Mouse (Mus musculus) lung, postnatal 10 days (tissue): Measurements from ENCODE around the gene Mrpl12.
A peak's percentile ranks its signal among the peaks of the same experiment; 100 is the strongest.
"Not testable (repeated sequence)": the region's sequence is repeated elsewhere in the genome, so short reads cannot be mapped to it uniquely, and the experiment has no call there.

Experiments
- DNase-seq: peaks from one replicate; pipeline ENCODE4 v3.0.0; 2021

Mrpl12 gene

GRCm38 (mm10) chr11:120510375-120511030, 26.1 kb downstream of the Mrpl12 start:
- no peak for DNase-seq

GRCm38 (mm10) chr11:120512790-120513453, 28.5 kb downstream of the Mrpl12 start:
- DNase-seq: no peak

GRCm38 (mm10) chr11:120514262-120514661, 29.8 kb downstream of the Mrpl12 start:
- not testable (repeated sequence) for DNase-seq

- DNase-seq: peak; percentile 93
Observed at GRCm38 (mm10) chr11:120515611-120516010, 31.2 kb downstream of the Mrpl12 start.

- no peak for DNase-seq
Observed at GRCm38 (mm10) chr11:120517147-120517546, 32.7 kb downstream of the Mrpl12 start.

- peak; percentile 70 for DNase-seq
Observed at GRCm38 (mm10) chr11:120518027-120518426, 33.6 kb downstream of the Mrpl12 start.

GRCm38 (mm10) chr11:120518558-120518957, 34.1 kb downstream of the Mrpl12 start:
- peak; percentile 43 for DNase-seq

GRCm38 (mm10) chr11:120519738-120520137, 35.3 kb downstream of the Mrpl12 start:
- peak; percentile 83 for DNase-seq

- no peak for DNase-seq
Observed at GRCm38 (mm10) chr11:120520498-120520897, 36.1 kb downstream of the Mrpl12 start.

- DNase-seq: no peak
Observed at GRCm38 (mm10) chr11:120520967-120521540, 36.6 kb downstream of the Mrpl12 start.

GRCm38 (mm10) chr11:120522581-120522980, 38.2 kb downstream of the Mrpl12 start:
- DNase-seq: no peak

GRCm38 (mm10) chr11:120525959-120526358, 41.5 kb downstream of the Mrpl12 start:
- no peak for DNase-seq

- DNase-seq: no peak
Observed at GRCm38 (mm10) chr11:120527690-120528354, 43.4 kb downstream of the Mrpl12 start.

- DNase-seq: no peak
Observed at GRCm38 (mm10) chr11:120528903-120529302, 44.5 kb downstream of the Mrpl12 start.

- no peak for DNase-seq
Observed at GRCm38 (mm10) chr11:120530085-120530964, 45.9 kb downstream of the Mrpl12 start, which contains the start of gene Gcgr. TSS of gene Gcgr (plus strand) at chr11:120530699.

GRCm38 (mm10) chr11:120531646-120532045, 47.2 kb downstream of the Mrpl12 start:
- DNase-seq: no peak

GRCm38 (mm10) chr11:120534093-120534492, 49.7 kb downstream of the Mrpl12 start:
- no peak for DNase-seq

- DNase-seq: no peak
Observed at GRCm38 (mm10) chr11:120535145-120535544, 50.7 kb downstream of the Mrpl12 start.

- DNase-seq: no peak
Observed at GRCm38 (mm10) chr11:120535804-120536203, 51.4 kb downstream of the Mrpl12 start.

GRCm38 (mm10) chr11:120538485-120538884, 54.1 kb downstream of the Mrpl12 start:
- peak; percentile 57 for DNase-seq
